Comparison of ENCODE assay signal across 10 mouse cellular contexts in genomic region chr10:80533704-80534103, GRCm38 (mm10). TPM values are rescaled to one million over a fixed set of nuclear protein-coding genes. Genes with fewer than 3 reads are reported as not detected.
DNase-seq lines count a peak whose midpoint lies in the region; ATAC-seq and TF ChIP-seq lines count a peak whose summit lies in the region.
"Had no signal": no experiment of that assay in that cellular context is flagged by ENCODE, and none has a peak within 500 bp of the region (broad histone marks: within the 10 kb centered on the region; RNA-seq: fewer than 3 reads in every experiment).

No protein-coding gene starts in this region.

- 14% methylated on average over 7 of the region's 7 CpGs for WGBS in heart, embryonic 13.5 days
- 7% methylated on average over 7 of the region's 7 CpGs for WGBS in heart, embryonic 10.5 days

- no peak overlapping the region for H3K27ac ChIP-seq in heart, embryonic 13.5 days (replicated peaks)
- H3K27ac ChIP-seq in heart, embryonic 10.5 days = no peak overlapping the region
- no peak overlapping the region for H3K27ac ChIP-seq in ES-E14 (ENCODE audit: insufficient read depth, low read depth, low read length, poor library complexity, severe bottlenecking)

- no peak for ATAC-seq in heart, embryonic 13.5 days (ENCODE audit: extremely low read depth, insufficient number of reproducible peaks, low FRiP score, low TSS enrichment)
- ATAC-seq in erythroid progenitor cell, adult 5-6 weeks (replicated peaks; ENCODE audit: low FRiP score, poor library complexity, severe bottlenecking) = peak; percentile 69
- peak; percentile 58 for ATAC-seq in megakaryocyte progenitor cell, adult 5-6 weeks (replicated peaks; ENCODE audit: poor library complexity)

- peak overlapping the region; percentile 30; the same call in 1 of the 2 replicates for H3K9ac ChIP-seq in heart, embryonic 13.5 days
- no peak overlapping the region for H3K9ac ChIP-seq in ES-E14 (ENCODE audit: insufficient read depth, low read depth, low read length, poor library complexity, severe bottlenecking)

- peaks cover 66% of the 10 kb centered on the region for H3K27me3 ChIP-seq in heart, embryonic 13.5 days (replicated peaks)
- peaks cover 65% of the 10 kb centered on the region for H3K27me3 ChIP-seq in heart, embryonic 10.5 days (ENCODE audit: insufficient read depth, poor library complexity, severe bottlenecking)

- H3K4me3 ChIP-seq in heart, embryonic 13.5 days = no peak overlapping the region
- no peak overlapping the region for H3K4me3 ChIP-seq in heart, embryonic 10.5 days
- no peak overlapping the region for H3K4me3 ChIP-seq in ES-E14 (ENCODE audit: insufficient read depth in 1 of 2, low read depth in 1 of 2, low read length in 2 of 2, poor library complexity in 1 of 2, severe bottlenecking in 1 of 2)

- H3K36me3 ChIP-seq in heart, embryonic 13.5 days = no peaks in the 10 kb centered on the region
- no peaks in the 10 kb centered on the region for H3K36me3 ChIP-seq in heart, embryonic 10.5 days
- H3K36me3 ChIP-seq in ES-E14 (ENCODE audit: control insufficient read depth, insufficient read depth, low read length, poor library complexity, severe bottlenecking) = no peaks in the 10 kb centered on the region

- in situ Hi-C loops in ES-E14 (cut with MboI; ENCODE audit: low sequenced_read_pairs in 2 of 2, unreplicated experiment in 2 of 2) = no loop called here

- H3K4me2 ChIP-seq in heart, embryonic 13.5 days = no peak overlapping the region

- no peak for DNase-seq in heart, embryonic 10.5 days (ENCODE audit: low spot score)
- DNase-seq in ES-E14 (ENCODE audit: low read depth, low spot score) = peak; percentile 72
- DNase-seq in urinary bladder, adult 18-20 months (ENCODE audit: low spot score in 2 of 2) = no peak
- no peak for DNase-seq in gastrocnemius, postnatal 25 days
- no peak for DNase-seq in layer of hippocampus, postnatal 14 days (ENCODE audit: low spot score in 2 of 2)
- DNase-seq: right cerebral cortex, postnatal 4 days had no signal

- H3K9me3 ChIP-seq in heart, embryonic 13.5 days = no peaks in the 10 kb centered on the region
- H3K9me3 ChIP-seq in heart, embryonic 10.5 days = no peaks in the 10 kb centered on the region
- no peaks in the 10 kb centered on the region for H3K9me3 ChIP-seq in ES-E14 (ENCODE audit: control insufficient read depth, insufficient read depth, low read depth, low read length)

- peaks cover 31% of the 10 kb centered on the region for H3K4me1 ChIP-seq in heart, embryonic 13.5 days
- peaks cover 34% of the 10 kb centered on the region for H3K4me1 ChIP-seq in heart, embryonic 10.5 days
- peaks cover 2 to 15% of the 10 kb centered on the region in 2 experiments; a peak in 2 of 4 replicates for H3K4me1 ChIP-seq in ES-E14 (ENCODE audit: control insufficient read depth in 2 of 2, insufficient read depth in 2 of 2, low read length in 2 of 2, poor library complexity in 1 of 2)

TF ChIP-seq in ES-E14, 5 proteins besides CTCF, POLR2A, EP300 and RAD21:
- no peak for TF ChIP-seq ZC3H11A (IDR thresholded peaks at IDR 0.05; ENCODE audit: borderline replicate concordance, low read depth, low read length)
- no peak for TF ChIP-seq HCFC1 (IDR thresholded peaks at IDR 0.05; ENCODE audit: borderline replicate concordance, insufficient read depth, low read length)
- TF ChIP-seq CHD2 (IDR thresholded peaks at IDR 0.05; ENCODE audit: low read depth, low read length) = no peak
- no peak for TF ChIP-seq MAFK (IDR thresholded peaks at IDR 0.05; ENCODE audit: insufficient read depth, low read depth, low read length)
- TF ChIP-seq ZNF384 (IDR thresholded peaks at IDR 0.05; ENCODE audit: low read depth, low read length) = no peak
TF ChIP-seq in ES-E14: peak in this region for 0.

RNA-seq across cellular contexts. Expression of gene Atp8b3, which starts 5.2 kb away (rescaled TPM):
- polyA plus RNA-seq in heart, embryonic 13.5 days (2015; fragmentation: Nextera tagmentation; extraction: Ambion mirVana) = 0.11 and 0.13 TPM in 2 replicates
- polyA plus RNA-seq in heart, embryonic 10.5 days (2016; fragmentation: Nextera tagmentation; extraction: Ambion mirVana) = 0.31 and 0.32 TPM in 2 replicates
- 0.80 and 2.3 TPM in 2 replicates for total RNA-seq in ES-E14 (2012; rRNA removed)
- not detected in 2 replicates for total RNA-seq in erythroid progenitor cell, adult 5-6 weeks (2015; ENCODE audit: low replicate concordance)
- 0.39 TPM in 1 of 2 replicates, not detected in the other for total RNA-seq in erythroid progenitor cell, adult 5-6 weeks (2017; ENCODE audit: low replicate concordance)
- total RNA-seq in megakaryocyte progenitor cell, adult 5-6 weeks (2015) = not detected in 2 replicates
- not detected in 2 replicates for total RNA-seq in megakaryocyte progenitor cell, adult 5-6 weeks (2017)
- not detected for total RNA-seq in gastrocnemius, postnatal 25 days (2021)
- under 1 TPM; 0.21 TPM for total RNA-seq in layer of hippocampus, postnatal 14 days (2021)
- total RNA-seq: hematopoietic stem cell, adult 5-6 weeks had no signal

RNA-seq across cellular contexts. Expression of gene Rexo1, which starts 27.7 kb away (rescaled TPM):
- polyA plus RNA-seq in heart, embryonic 13.5 days (2015; fragmentation: Nextera tagmentation; extraction: Ambion mirVana) = 15.9 and 17.7 TPM in 2 replicates
- polyA plus RNA-seq in heart, embryonic 10.5 days (2016; fragmentation: Nextera tagmentation; extraction: Ambion mirVana) = 25.1 and 26.9 TPM in 2 replicates
- 27.4 and 33.4 TPM in 2 replicates for total RNA-seq in ES-E14 (2012; rRNA removed)
- 33.5 and 35.7 TPM in 2 replicates for total RNA-seq in erythroid progenitor cell, adult 5-6 weeks (2015; ENCODE audit: low replicate concordance)
- total RNA-seq in erythroid progenitor cell, adult 5-6 weeks (2017; ENCODE audit: low replicate concordance) = 16.3 and 25.7 TPM in 2 replicates
- 34.1 and 35.2 TPM in 2 replicates for total RNA-seq in megakaryocyte progenitor cell, adult 5-6 weeks (2015)
- 17.1 and 19.2 TPM in 2 replicates for total RNA-seq in megakaryocyte progenitor cell, adult 5-6 weeks (2017)
- total RNA-seq in gastrocnemius, postnatal 25 days (2021) = 1 to 10 TPM; 8.4 to 9.3 TPM
- total RNA-seq in layer of hippocampus, postnatal 14 days (2021) = 10 to 100 TPM; 47.0 to 50.5 TPM

RNA-seq across cellular contexts. Expression of gene Onecut3, which starts 39.1 kb away (rescaled TPM):
- polyA plus RNA-seq in heart, embryonic 13.5 days (2015; fragmentation: Nextera tagmentation; extraction: Ambion mirVana) = not detected in 2 replicates
- 0.44 TPM in 1 of 2 replicates, not detected in the other for polyA plus RNA-seq in heart, embryonic 10.5 days (2016; fragmentation: Nextera tagmentation; extraction: Ambion mirVana)
- not detected in 2 replicates for total RNA-seq in ES-E14 (2012; rRNA removed)
- total RNA-seq in erythroid progenitor cell, adult 5-6 weeks (2015; ENCODE audit: low replicate concordance) = not detected in 2 replicates
- not detected in 2 replicates for total RNA-seq in erythroid progenitor cell, adult 5-6 weeks (2017; ENCODE audit: low replicate concordance)
- total RNA-seq in megakaryocyte progenitor cell, adult 5-6 weeks (2015) = not detected in 2 replicates
- not detected in 2 replicates for total RNA-seq in megakaryocyte progenitor cell, adult 5-6 weeks (2017)
- not detected for total RNA-seq in gastrocnemius, postnatal 25 days (2021)
- total RNA-seq in layer of hippocampus, postnatal 14 days (2021) = not detected
- total RNA-seq: hematopoietic stem cell, adult 5-6 weeks had no signal

RNA-seq across cellular contexts. Expression of gene Klf16, which starts 43.4 kb away (rescaled TPM):
- 5.1 and 6.2 TPM in 2 replicates for polyA plus RNA-seq in heart, embryonic 13.5 days (2015; fragmentation: Nextera tagmentation; extraction: Ambion mirVana)
- polyA plus RNA-seq in heart, embryonic 10.5 days (2016; fragmentation: Nextera tagmentation; extraction: Ambion mirVana) = 7.9 and 8.1 TPM in 2 replicates
- 20.8 and 23.5 TPM in 2 replicates for total RNA-seq in ES-E14 (2012; rRNA removed)
- 8.4 and 9.4 TPM in 2 replicates for total RNA-seq in erythroid progenitor cell, adult 5-6 weeks (2015; ENCODE audit: low replicate concordance)
- 9.9 and 14.1 TPM in 2 replicates for total RNA-seq in erythroid progenitor cell, adult 5-6 weeks (2017; ENCODE audit: low replicate concordance)
- 5.3 and 5.4 TPM in 2 replicates for total RNA-seq in megakaryocyte progenitor cell, adult 5-6 weeks (2015)
- total RNA-seq in megakaryocyte progenitor cell, adult 5-6 weeks (2017) = 4.3 and 6.0 TPM in 2 replicates
- 1 to 10 TPM; 1.2 to 2.0 TPM for total RNA-seq in gastrocnemius, postnatal 25 days (2021)
- 10 to 100 TPM; 40.1 to 44.3 TPM for total RNA-seq in layer of hippocampus, postnatal 14 days (2021)

RNA-seq across cellular contexts. Expression of gene Abhd17a, which starts 56.4 kb away (rescaled TPM):
- polyA plus RNA-seq in heart, embryonic 13.5 days (2015; fragmentation: Nextera tagmentation; extraction: Ambion mirVana) = 81.7 and 85.1 TPM in 2 replicates
- polyA plus RNA-seq in heart, embryonic 10.5 days (2016; fragmentation: Nextera tagmentation; extraction: Ambion mirVana) = 94.1 and 120 TPM in 2 replicates
- 67.9 and 68.7 TPM in 2 replicates for total RNA-seq in ES-E14 (2012; rRNA removed)
- total RNA-seq in erythroid progenitor cell, adult 5-6 weeks (2015; ENCODE audit: low replicate concordance) = 44.7 and 49.0 TPM in 2 replicates
- total RNA-seq in erythroid progenitor cell, adult 5-6 weeks (2017; ENCODE audit: low replicate concordance) = 5.5 and 30.7 TPM in 2 replicates
- total RNA-seq in megakaryocyte progenitor cell, adult 5-6 weeks (2015) = 59.7 and 79.8 TPM in 2 replicates
- 20.5 and 29.4 TPM in 2 replicates for total RNA-seq in megakaryocyte progenitor cell, adult 5-6 weeks (2017)
- 10 to 100 TPM; 53.8 to 58.8 TPM for total RNA-seq in gastrocnemius, postnatal 25 days (2021)
- total RNA-seq in layer of hippocampus, postnatal 14 days (2021) = 100 to 1,000 TPM; 189 to 197 TPM
